Mouse (Mus musculus) liver, adult 2 months (tissue): ENCODE measurements around the gene Rbks.

ENCODE experiments used
- CTCF ChIP-seq: fragments of 200-500 bp; IDR thresholded peaks from 2 replicates; pipeline ENCODE4 v1.5.1; 2011; ENCODE audit warnings: low read depth, low read length, control low read depth
- POLR2A ChIP-seq: fragments of 200-500 bp; IDR thresholded peaks from 2 replicates; pipeline ENCODE4 v1.6.1; 2011; ENCODE audit warnings: low read length, control low read depth; ENCODE audit not compliant: insufficient read depth; ENCODE audit errors: extremely low read depth

- TF ChIP-seq CTCF, result no peak
- no peak for TF ChIP-seq POLR2A
Measured at GRCm38 (mm10) chr5:31644272-31644671, 53.2 kb downstream of the Rbks start.
